Mouse (Mus musculus) telencephalon, adult 2 months (tissue): ENCODE data around the gene Tcp11l1.

ENCODE experiments used
- DNase-seq: peaks from one replicate; pipeline ENCODE4 v3.0.0-alpha.2; 2011; ENCODE audit warnings: low read depth, low spot score

Tcp11l1 gene

GRCm38 (mm10) chr2:104712486-104712809 lies 479 bp upstream of the Tcp11l1 start:
- DNase-seq: no peak

DNA sequence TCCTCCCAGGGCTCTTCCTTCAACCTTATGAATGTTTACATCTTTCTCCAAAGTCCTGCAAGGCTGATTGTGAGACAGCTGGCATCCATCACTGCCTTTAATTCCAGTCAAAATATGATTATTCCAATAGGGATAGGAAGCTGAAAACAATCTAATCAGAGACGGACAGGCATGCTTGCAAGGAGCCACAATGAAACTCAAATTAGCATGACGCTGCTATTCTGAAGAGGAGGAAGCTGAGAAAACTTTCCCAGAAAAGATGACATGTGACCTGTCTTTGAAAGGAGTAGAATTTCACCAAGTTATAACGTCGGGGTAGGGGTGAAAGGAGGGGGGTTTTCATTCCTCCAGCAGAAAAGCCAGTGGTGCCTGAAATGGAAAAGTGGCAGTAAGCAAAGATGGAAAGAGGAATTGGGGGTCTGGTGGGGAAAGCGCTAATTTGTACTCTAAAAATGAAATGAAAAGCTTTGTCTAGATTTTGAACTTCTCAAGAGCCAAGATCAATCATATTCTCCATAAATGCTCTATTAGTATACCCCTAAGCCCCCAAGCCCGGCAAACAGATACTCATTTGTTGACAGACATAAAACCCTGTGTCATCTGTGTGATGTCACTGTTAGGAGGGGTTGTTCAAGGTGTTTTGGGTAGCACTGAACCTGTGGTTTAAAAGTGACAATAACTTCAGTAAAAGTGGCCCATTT lies 1.1 kb downstream of the Tcp11l1 start:
- DNase-seq: no peak

GRCm38 (mm10) chr2:104709786-104710337 lies 2.1 kb downstream of the Tcp11l1 start:
- no peak for DNase-seq

DNA sequence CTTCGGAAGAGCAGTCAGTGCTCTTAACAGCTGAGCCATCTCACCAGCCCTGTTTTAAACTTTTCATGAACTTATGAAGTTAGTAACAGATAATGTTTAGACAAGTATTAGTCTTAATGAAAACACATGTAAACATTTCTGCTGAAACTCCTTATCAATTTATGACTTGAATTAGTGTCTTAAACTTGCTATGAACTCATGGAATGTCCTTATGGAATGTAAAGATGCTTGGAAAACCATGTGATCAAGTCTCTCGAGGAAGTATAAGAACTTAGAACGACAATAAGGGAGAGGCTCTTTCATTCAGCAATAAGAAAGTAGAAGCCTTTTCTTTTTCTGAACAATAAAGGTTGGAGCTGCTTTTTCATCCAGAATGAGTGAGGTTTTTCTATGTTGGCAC lies 7.6 kb downstream of the Tcp11l1 start:
- DNase-seq: no peak

GRCm38 (mm10) chr2:104703158-104703557 lies 8.8 kb downstream of the Tcp11l1 start:
- no peak for DNase-seq

DNA sequence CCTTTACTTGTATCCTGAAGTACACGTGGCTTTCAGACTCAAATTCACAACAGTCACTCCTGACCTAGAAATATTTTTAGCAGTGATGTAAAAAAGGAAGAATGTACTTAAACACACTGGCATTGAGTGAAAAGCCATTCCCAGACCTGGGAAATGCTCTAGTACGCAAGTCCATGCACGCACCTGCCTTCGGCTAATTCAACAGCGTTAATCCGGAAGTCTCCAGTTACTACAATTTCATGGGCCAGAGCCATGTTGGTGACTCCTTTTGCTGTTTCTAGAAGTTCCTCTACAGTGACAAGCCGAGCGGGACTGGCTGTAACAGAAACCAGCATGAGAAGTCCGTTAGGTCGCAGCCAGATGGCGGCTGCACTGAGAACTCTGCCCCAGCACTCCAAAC lies 12.3 kb downstream of the Tcp11l1 start:
- no peak for DNase-seq

DNA sequence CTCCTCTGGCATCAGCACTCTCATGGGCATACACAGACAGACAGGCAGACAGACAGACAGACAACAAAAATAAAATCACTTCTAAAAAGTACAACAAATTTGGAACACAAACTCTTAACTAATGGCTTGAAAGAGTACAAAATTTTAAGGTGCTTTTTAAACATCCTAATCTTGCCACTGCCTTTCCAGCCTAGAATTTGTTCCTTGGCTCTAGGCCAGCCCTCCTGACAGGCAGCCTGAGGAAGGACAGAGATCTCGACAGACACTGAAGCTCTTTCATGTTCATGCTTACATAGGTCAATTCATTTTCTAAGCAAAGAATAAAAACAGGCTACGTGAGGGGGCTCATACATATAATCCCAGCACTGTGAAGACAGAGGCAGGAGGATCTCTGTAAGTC lies 19.4 kb downstream of the Tcp11l1 start:
- DNase-seq: no peak

DNA sequence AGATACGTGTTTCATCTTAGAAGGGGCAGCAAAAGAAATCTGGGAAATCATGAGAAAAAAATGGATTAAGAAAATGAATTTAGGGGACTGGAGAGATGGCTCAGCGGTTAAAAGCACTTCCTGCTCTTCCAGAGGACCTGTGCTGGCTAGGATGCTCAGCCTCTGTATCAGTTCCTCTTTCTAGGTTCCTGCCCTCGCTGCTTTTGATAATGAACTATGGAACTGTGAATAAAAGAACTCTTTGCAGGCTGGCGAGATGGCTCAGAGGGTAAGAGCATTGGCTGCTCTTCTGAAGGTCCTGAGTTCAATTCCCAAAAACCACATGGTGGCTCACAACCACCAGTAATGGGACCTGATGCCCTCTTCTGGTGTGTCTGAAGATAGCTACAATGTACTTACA lies 21.2 kb downstream of the Tcp11l1 start:
- DNase-seq: no peak

- DNase-seq: no peak
These were observed 23.2 kb downstream of the Tcp11l1 start for GRCm38 (mm10) chr2:104688724-104689123.

- no peak for DNase-seq
These were observed 23.6 kb downstream of the Tcp11l1 start for GRCm38 (mm10) chr2:104688321-104688720.

DNA sequence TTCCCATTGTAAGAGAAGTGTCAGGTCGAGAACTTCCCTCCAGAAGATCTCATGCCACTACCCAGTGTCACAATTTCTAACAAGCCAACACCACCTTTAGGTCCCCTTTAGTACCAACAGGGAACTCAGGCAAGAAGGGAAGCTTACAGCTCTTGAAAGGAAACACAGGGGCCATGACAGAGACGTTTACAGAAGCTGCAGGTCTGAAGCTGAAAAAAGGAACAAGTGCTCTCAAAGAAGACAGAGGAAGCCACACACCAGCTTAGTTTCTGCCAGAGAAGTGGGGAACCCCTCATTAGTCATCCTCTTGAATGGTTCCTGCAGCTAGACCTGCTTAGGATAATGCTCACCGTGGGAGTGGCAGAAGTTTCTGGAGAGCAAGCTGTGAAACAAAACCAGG lies 24.7 kb downstream of the Tcp11l1 start:
- no peak for DNase-seq

DNA sequence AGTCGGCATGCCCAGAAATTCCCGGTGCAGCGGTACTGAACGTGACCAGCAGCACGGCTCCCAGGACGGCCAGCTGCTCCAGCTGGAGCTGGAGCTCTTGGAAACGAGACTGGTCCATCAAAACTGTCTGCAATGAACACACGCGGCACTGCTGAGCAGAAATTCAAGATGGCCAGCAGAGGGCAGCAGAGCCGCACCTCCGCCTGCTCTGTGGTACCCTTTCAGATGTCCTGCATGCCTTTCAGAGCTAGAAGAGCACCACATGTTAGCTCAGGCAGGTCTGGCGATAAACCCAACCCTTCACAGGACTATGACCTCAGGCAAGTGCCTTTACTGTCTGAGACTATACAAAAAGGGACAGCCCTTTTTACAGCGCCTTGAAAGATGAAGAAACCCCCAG lies 26.6 kb downstream of the Tcp11l1 start:
- peak; percentile 48 for DNase-seq

DNA sequence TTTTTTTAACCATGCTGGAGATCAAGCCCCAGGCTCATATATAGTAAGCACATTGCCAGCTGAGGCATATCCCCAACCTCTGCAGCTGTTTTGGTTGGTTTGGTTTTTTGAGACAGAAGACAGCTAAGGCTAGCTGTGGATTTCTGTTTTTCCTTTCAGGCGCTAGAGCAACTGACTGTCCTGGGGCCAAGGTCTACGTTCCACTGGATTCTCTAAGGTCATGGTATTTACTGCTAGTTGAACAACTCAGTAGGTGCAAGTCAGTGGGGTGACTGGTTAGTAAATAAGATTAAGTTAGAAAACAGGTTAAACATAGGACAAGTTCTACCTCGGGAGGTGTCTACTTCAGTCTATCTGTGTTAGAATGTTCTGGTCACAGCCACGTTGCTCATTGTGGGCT lies 27.2 kb downstream of the Tcp11l1 start:
- no peak for DNase-seq

- DNase-seq: no peak
These were observed 34.6 kb downstream of the Tcp11l1 start for GRCm38 (mm10) chr2:104677326-104677725.

- no peak for DNase-seq
These were observed 40.2 kb downstream of the Tcp11l1 start for GRCm38 (mm10) chr2:104671724-104672123.

- DNase-seq: no peak
These were observed 42.7 kb downstream of the Tcp11l1 start for GRCm38 (mm10) chr2:104669122-104669804.

DNA sequence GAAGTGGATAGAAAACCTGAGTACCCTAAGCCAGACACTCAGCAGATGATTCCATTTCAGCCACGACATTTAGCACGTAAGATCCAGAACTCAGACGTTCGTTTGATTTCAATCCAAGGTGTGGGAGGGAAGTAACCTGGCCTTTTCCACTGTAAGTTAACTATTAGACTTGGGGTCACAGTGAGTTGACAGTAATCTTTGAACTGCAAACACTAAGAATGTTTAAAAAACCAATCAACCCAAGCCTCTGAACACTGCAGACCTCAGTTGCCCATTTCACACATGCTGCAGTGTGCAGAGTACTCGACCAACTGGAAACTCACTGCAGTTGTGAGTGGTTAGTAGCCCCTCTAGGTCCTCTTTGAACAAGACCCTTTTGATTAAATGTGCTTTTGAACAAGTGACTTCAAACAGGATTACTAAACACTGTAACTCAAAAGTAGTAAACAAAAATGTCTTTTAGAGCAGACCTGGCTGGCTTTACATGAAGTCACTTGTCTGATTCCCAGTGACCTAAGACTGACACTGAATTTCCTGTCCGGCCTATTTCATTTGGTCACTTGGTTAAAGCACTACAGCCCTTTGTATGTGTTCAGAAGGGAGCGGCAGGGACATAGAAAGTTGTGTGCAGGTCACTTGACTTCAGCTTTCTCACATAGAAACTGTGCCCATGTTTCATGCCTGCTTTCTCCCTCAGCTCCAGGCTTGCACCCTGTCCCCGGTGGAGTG lies 48.4 kb downstream of the Tcp11l1 start:
- DNase-seq: no peak

- DNase-seq: no peak
These were observed 53.3 kb downstream of the Tcp11l1 start for GRCm38 (mm10) chr2:104658659-104659058.

DNA sequence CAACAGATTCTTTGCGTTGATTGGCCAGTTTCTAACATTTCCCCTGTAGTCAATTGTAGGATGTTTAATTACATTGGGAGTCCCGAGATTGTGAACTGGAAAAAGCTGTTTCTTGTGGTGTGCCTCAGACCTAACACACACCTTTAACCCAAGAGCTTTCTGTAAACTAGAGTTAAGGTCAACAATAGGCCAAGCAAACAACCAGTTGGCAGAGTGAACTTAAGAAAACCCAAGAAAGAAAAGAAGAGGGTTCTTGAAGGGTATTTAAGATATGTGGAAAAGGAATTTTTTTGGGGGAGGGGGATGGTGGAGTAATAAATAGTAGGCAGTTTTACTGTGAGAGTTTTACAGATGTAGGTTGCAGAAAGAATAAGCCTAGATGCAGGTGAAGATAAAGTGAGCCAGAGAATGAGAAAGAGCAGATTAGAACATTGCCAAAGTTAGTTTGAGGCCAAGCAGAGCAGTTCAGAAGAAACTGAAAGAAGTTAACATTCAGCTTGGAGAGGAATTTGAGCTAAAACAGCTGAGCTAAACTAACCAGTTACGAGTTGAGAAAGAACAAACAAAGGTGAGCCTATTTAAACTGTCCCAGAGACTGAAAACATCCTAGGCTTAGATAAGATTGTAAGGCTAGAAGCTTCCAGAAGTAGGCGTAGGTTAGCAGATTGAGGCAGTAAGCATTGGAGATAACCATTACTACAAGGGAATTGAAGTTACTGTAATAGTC lies 95.8 kb downstream of the Tcp11l1 start:
- DNase-seq: no peak

DNA sequence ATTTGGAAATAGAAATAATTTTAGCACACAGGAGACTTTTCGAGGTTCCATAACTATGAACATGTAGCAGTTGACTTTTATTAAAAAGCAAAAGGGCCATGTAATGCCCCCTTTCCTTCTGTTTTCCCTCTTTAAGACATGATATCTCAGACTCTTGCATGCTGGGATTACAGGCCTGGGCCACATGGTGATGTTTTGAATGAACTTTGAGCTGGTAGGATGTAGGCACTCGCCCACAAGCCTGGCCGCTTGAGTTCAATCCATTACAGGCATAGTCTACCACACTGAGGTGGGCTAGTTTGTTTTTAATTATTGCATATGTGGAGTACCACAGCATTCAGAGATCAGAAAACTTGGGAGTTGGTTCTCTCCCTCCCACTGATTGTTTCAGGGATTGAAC lies 97.2 kb downstream of the Tcp11l1 start:
- no peak for DNase-seq
